Mouse (Mus musculus): Measurements from ENCODE around the gene Kbtbd12. TPM values are rescaled to one million over a fixed set of nuclear protein-coding genes. Genes with fewer than 3 reads are reported as not detected.

The Kbtbd12 gene
- polyA plus RNA-seq, 1 experiment = 2.1 TPM

DNA sequence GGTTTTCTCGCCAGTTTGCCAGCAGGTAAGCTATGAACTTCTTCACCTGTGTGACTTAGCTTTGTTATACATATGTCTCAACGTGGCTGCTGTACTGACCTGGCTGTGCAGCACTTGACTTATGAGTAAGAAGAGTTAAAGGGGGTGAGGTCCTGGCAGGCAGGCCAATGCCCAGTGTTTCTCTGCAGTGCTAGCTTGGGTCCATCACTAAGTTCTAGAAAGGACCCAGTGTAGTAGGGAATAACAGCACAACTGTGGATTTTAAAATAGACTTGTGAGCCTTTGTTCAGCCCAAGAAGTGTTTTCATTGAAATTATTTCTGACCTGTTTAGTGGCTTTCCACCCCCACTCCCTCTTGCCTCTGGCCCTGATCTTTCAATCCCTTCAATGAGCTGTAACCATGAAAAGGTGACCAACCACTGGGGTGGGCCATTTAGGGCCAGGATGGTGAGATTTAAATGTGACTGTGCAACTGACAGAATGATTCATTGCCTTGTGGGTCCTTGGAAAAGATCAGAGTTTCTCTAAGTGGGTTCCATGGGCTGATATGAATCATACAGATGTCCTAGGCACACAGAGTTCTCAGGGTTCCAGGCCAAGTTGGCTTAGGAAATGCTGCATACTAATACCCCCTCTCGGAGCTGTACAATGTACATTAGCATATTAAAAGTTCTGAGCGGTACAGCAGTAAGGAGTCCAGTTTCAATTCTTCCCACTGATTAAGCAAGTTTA lies 10.0 kb upstream of the Kbtbd12 start:
- H3K27ac ChIP-seq (ENCODE audit: control insufficient read depth, insufficient read depth, low read depth, low read length, poor library complexity) = no peak overlapping the region
- H3K4me1 ChIP-seq (ENCODE audit: control insufficient read depth, insufficient read depth, low read length) = no peaks in the 10 kb centered on the region
- H3K4me3 ChIP-seq (replicated peaks; ENCODE audit: control insufficient read depth, low read depth, low read length) = no peak overlapping the region
- TF ChIP-seq CTCF (IDR thresholded peaks at IDR 0.05; ENCODE audit: control insufficient read depth, insufficient read depth, low read length) = no peak
- TF ChIP-seq POLR2A (IDR thresholded peaks at IDR 0.05; ENCODE audit: borderline replicate concordance, control insufficient read depth, low read depth, low read length) = no peak
- WGBS = 86% methylated on average over 4 of the region's 4 CpGs

DNA sequence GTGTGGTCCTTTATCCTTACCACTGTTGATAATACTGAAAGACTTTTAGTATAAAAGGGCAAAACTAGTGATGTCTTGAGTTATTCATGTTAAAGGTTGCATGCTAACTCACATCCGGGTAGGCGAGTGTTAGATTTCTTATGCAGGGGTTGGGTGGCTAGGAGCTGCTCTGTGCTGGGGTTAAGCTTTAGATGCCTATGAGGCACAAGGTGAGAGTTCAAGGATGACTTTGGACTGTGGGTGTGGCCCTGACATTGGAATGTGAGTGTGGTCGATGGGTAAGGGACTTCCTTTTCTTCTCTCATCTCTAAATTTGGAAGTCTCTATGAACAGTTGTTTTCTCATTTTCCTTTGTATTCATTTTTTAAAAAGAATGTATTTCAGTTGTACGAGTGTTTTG lies 7.0 kb upstream of the Kbtbd12 start:
- TF ChIP-seq POLR2A (IDR thresholded peaks at IDR 0.05; ENCODE audit: borderline replicate concordance, control insufficient read depth, low read depth, low read length) = no peak
- TF ChIP-seq CTCF (IDR thresholded peaks at IDR 0.05; ENCODE audit: control insufficient read depth, insufficient read depth, low read length) = no peak
- Histone ChIP-seq H3K4me3 (replicated peaks; ENCODE audit: control insufficient read depth, low read depth, low read length) (no peak overlapping the region), H3K27ac (ENCODE audit: control insufficient read depth, insufficient read depth, low read depth, low read length, poor library complexity) (no peak overlapping the region), H3K4me1 (ENCODE audit: control insufficient read depth, insufficient read depth, low read length) (no peaks in the 10 kb centered on the region; the same call in 1 of the 2 replicates)
- WGBS = 71% methylated on average over 4 of the region's 4 CpGs

DNA sequence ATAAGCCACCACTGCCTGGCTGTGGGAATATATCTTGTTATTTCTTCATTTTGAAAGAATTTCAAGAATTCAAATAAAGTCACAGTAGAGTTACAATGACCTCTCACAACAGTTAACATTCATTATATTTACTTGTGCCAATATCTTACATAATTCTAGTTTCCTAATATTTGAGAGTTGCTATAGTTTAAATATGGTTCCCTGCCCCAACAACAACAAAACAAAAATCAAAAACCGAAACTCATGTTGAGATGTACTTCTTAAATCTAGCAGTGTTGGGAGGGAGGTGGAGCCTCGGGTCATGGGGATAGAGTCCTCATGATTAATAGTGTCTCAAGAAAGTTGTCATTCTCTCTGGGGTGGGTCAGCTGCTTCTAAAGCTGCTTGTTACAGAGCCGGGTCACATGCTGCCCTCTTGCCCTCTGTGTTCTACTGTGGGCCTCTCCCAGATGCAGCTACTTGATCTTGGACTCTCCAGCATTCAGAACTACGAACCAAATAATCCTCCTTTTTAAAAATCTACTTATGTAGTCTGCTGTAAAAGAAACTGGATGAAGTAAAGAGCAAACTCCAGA lies 3.7 kb upstream of the Kbtbd12 start:
- Histone ChIP-seq H3K4me3 (replicated peaks; ENCODE audit: control insufficient read depth, low read depth, low read length) (no peak overlapping the region), H3K4me1 (ENCODE audit: control insufficient read depth, insufficient read depth, low read length) (no peaks in the 10 kb centered on the region; the same call in 1 of the 2 replicates), H3K27ac (ENCODE audit: control insufficient read depth, insufficient read depth, low read depth, low read length, poor library complexity) (no peak overlapping the region)
- TF ChIP-seq CTCF (IDR thresholded peaks at IDR 0.05; ENCODE audit: control insufficient read depth, insufficient read depth, low read length) (no peak), POLR2A (IDR thresholded peaks at IDR 0.05; ENCODE audit: borderline replicate concordance, control insufficient read depth, low read depth, low read length) (no peak)
- WGBS = 73% methylated on average over 4 of the region's 4 CpGs

DNA sequence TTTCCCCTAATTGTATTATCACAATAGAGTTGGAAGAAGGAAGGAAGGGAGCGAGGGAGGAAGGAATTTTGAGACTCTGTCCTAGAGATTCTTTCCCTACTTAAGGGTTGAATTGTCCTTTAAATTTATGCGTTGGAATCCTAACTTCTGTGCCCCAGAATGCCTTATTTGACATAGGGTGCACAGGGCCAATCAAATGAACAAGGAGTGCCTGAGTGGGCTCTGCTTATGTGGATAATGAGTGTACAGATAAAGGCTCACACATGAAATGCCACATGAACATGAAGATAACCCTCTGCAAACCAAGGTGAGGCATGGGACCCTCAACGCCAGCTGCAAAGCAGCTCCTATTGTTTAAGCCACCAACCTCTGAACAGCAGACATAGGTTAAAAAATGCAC lies 2.6 kb upstream of the Kbtbd12 start:
- no peak overlapping the region for H3K27ac ChIP-seq (ENCODE audit: control insufficient read depth, insufficient read depth, low read depth, low read length, poor library complexity)

DNA sequence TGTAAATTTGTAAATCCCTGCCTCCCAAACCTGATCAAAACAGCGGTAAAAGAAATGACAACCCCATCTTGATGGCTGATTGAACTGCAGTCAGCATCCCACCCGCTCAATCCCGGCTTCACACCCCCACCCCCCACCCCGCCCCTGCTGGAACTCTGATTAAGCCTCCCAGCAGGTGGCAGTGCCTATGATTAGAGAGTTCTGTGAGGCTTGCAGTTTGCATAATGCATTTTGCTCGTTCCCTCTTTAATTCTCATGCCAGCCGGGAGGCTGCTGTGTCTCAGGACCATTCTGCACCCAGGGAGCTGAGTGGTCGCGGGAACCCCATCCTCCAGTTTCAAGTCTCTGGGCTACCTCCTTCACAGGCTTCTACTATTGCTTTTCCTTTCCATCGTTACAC lies 2.2 kb upstream of the Kbtbd12 start:
- H3K4me1 ChIP-seq (ENCODE audit: control insufficient read depth, insufficient read depth, low read length) = no peaks in the 10 kb centered on the region; the same call in 1 of the 2 replicates
- no peak overlapping the region for H3K4me3 ChIP-seq (replicated peaks; ENCODE audit: control insufficient read depth, low read depth, low read length)
- 14% methylated on average over 9 of the region's 9 CpGs for WGBS
- TF ChIP-seq POLR2A (IDR thresholded peaks at IDR 0.05; ENCODE audit: borderline replicate concordance, control insufficient read depth, low read depth, low read length) (no peak), CTCF (IDR thresholded peaks at IDR 0.05; ENCODE audit: control insufficient read depth, insufficient read depth, low read length) (no peak)
- H3K27ac ChIP-seq (ENCODE audit: control insufficient read depth, insufficient read depth, low read depth, low read length, poor library complexity) = no peak overlapping the region

More for the DNA sequence above, 2.6 kb upstream of the Kbtbd12 start:
- 46% methylated on average over 3 of the region's 3 CpGs for WGBS
- TF ChIP-seq CTCF (IDR thresholded peaks at IDR 0.05; ENCODE audit: control insufficient read depth, insufficient read depth, low read length) = no peak
- no peak for TF ChIP-seq POLR2A (IDR thresholded peaks at IDR 0.05; ENCODE audit: borderline replicate concordance, control insufficient read depth, low read depth, low read length)
- H3K4me3 ChIP-seq (replicated peaks; ENCODE audit: control insufficient read depth, low read depth, low read length) = no peak overlapping the region
- H3K4me1 ChIP-seq (ENCODE audit: control insufficient read depth, insufficient read depth, low read length) = no peaks in the 10 kb centered on the region; the same call in 1 of the 2 replicates

DNA sequence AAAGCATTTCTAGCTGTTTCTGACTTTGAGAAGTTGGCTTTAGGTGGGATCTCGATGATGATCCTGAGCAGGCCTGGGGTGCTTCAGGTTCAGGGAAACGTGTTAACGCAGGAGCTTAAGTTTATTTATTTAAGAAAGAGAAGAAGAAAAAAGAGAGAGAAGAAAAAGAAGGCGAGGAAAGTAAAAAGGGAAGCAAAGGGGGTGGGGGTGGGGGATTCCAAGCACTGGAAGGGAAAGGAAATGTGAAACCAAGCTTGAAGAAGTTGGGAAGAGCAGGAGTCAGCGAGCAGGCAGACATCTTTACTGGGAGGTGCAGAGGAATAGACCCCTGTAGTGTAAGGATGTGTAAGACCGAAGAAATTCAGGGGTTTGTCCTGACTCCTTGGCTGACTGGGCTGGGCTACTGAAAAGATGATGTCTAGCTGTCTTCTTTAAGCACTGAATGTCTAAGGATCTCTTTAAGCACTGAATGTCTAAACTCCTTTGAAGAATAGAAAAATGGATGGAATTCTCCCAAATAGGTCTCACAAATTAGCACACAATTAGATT lies 1.7 kb upstream of the Kbtbd12 start:
- WGBS = 59% methylated on average over 6 of the region's 6 CpGs
- no peak for TF ChIP-seq CTCF (IDR thresholded peaks at IDR 0.05; ENCODE audit: control insufficient read depth, insufficient read depth, low read length)
- TF ChIP-seq POLR2A (IDR thresholded peaks at IDR 0.05; ENCODE audit: borderline replicate concordance, control insufficient read depth, low read depth, low read length) = no peak
- no peak overlapping the region for H3K27ac ChIP-seq (ENCODE audit: control insufficient read depth, insufficient read depth, low read depth, low read length, poor library complexity)
- H3K4me1 ChIP-seq (ENCODE audit: control insufficient read depth, insufficient read depth, low read length) = no peaks in the 10 kb centered on the region; the same call in 1 of the 2 replicates
- H3K4me3 ChIP-seq (replicated peaks; ENCODE audit: control insufficient read depth, low read depth, low read length) = no peak overlapping the region

DNA sequence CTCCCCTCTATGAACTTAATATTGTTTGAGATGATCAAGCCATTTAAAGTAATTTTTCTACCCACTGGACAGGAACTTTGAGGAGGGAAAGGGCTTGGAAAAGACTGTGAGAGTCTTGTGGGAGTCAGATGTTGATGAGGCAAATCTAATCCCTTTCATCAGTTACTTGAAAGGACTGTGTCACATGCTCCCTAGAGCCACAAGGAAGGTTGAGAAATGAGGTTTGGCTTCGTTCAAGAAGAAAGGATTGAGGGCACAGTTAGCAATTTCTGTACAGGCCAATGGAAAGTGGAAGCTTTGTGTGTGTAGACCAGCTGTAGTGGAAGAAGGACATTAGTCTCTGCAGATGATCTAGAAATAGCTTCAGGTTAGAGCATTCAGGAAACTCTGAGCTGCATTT lies 1.2 kb upstream of the Kbtbd12 start:
- 49% methylated on average over 1 of the region's 1 CpGs for WGBS

DNA sequence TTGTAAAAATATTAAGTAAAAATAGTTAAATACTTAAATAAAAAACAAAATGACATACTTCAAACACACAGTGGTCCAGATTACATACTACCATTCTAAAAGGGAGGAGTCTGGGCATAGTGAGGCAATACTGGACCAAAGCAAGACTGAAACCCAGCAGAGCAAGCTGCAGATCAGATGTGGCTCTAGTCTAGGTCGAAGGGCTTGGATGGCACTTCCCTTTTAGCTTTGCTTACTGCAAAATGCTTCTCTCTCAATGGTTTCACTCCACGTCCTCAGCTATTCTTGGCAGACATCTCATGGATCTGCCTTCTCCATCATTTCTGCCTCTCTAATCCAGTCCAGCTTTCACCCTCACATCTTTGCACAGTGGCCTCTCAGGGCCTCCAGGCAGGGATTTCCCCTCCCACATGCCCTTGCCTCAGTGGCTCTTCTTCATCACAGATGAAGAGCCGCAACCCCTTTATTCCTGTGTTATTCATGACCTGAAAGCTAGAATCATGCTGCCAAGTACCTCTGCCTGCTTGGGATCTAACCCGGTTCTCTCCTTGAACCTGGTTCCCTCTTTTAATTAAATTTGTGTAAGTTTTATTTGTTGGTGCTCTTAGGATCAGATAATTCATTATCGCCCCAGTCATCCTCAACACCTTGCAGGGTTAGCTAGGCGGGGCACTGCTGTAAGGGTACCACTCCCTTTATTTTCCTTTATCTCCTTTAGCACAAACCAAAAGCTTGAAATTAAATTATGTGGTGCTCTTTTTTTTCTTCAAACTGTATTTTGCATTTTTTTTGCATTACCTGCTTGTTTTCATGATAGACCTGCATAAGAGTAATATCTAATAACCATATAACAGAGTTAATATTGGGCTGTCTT lies 1.6 kb downstream of the Kbtbd12 start:
- WGBS = 64% methylated on average over 6 of the region's 6 CpGs
- peak overlapping the region; percentile 75 for H3K27ac ChIP-seq (ENCODE audit: control insufficient read depth, insufficient read depth, low read depth, low read length, poor library complexity)
- TF ChIP-seq CTCF (IDR thresholded peaks at IDR 0.05; ENCODE audit: control insufficient read depth, insufficient read depth, low read length) = no peak
- TF ChIP-seq POLR2A (IDR thresholded peaks at IDR 0.05; ENCODE audit: borderline replicate concordance, control insufficient read depth, low read depth, low read length) = no peak
- H3K4me1 ChIP-seq (ENCODE audit: control insufficient read depth, insufficient read depth, low read length) = no peaks in the 10 kb centered on the region; the same call in 1 of the 2 replicates
- H3K4me3 ChIP-seq (replicated peaks; ENCODE audit: control insufficient read depth, low read depth, low read length) = no peak overlapping the region

More for the DNA sequence above, 1.2 kb upstream of the Kbtbd12 start:
- no peaks in the 10 kb centered on the region; the same call in 1 of the 2 replicates for H3K4me1 ChIP-seq (ENCODE audit: control insufficient read depth, insufficient read depth, low read length)
- no peak overlapping the region for H3K4me3 ChIP-seq (replicated peaks; ENCODE audit: control insufficient read depth, low read depth, low read length)
- TF ChIP-seq CTCF (IDR thresholded peaks at IDR 0.05; ENCODE audit: control insufficient read depth, insufficient read depth, low read length) = no peak
- no peak overlapping the region for H3K27ac ChIP-seq (ENCODE audit: control insufficient read depth, insufficient read depth, low read depth, low read length, poor library complexity)

All from bone marrow, adult 2 months (tissue).